Comparison of ENCODE assay signal across 25 mouse cellular contexts in the genomic region with DNA sequence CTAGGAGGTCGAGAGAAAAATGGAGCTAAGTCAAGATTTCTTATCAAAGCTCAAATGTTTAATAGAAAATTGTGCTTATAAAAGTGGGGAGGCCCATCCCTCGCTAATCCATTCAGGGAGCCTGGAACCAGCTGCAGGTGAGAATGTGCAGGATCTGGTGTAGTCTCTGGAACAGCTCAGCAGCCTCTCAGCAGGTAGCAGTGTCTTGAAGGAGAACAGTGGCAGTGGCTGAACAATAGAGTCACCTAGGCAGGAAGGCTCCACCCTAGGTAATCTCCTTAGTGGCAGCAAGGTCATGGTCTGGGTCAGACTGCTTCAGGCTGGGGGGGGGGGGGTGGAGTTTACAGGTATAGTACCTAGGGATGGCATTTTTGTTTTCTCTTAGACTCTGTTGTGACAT. TPM values are rescaled to one million over a fixed set of nuclear protein-coding genes. Genes with fewer than 3 reads are reported as not detected.
A peak's percentile ranks its signal among the peaks of the same experiment; 100 is the strongest.
DNase-seq lines count a peak whose midpoint lies in the region; ATAC-seq and TF ChIP-seq lines count a peak whose summit lies in the region.
"Had no signal": no experiment of that assay in that cellular context is flagged by ENCODE, and none has a peak within 500 bp of the region (broad histone marks: within the 10 kb centered on the region; RNA-seq: fewer than 3 reads in every experiment).

No protein-coding gene starts in this region.

- H3K4me3 ChIP-seq in ES-Bruce4 (ENCODE audit: low read depth, low read length) (no peak overlapping the region), ES-E14 (ENCODE audit: insufficient read depth in 1 of 2, low read depth in 1 of 2, low read length in 2 of 2, poor library complexity in 1 of 2, severe bottlenecking in 1 of 2) (no peak overlapping the region)
- no peak overlapping the region for H3K4me3 ChIP-seq in heart, embryonic 10.5 days
- no peak overlapping the region for H3K4me3 ChIP-seq in forebrain, embryonic 14.5 days (ENCODE audit: low read depth, low read length)
- H3K4me3 ChIP-seq: embryonic facial prominence, embryonic 10.5 days; embryonic facial prominence, embryonic 12.5 days; forebrain, embryonic 13.5 days had no signal

- in situ Hi-C loops in ES-E14 (cut with MboI; ENCODE audit: low sequenced_read_pairs in 2 of 2, unreplicated experiment in 2 of 2): no loop called here

- H3K9me3 ChIP-seq in ES-Bruce4 (replicated peaks; ENCODE audit: control insufficient read depth, insufficient read depth, low read length, poor library complexity, severe bottlenecking) (no peaks in the 10 kb centered on the region), ES-E14 (ENCODE audit: control insufficient read depth, insufficient read depth, low read depth, low read length) (no peaks in the 10 kb centered on the region)
- H3K9me3 ChIP-seq in heart, embryonic 10.5 days: no peaks in the 10 kb centered on the region
- no peaks in the 10 kb centered on the region for H3K9me3 ChIP-seq in forebrain, embryonic 14.5 days (replicated peaks; ENCODE audit: control insufficient read depth, low read length)
- H3K9me3 ChIP-seq: embryonic facial prominence, embryonic 10.5 days; embryonic facial prominence, embryonic 12.5 days; forebrain, embryonic 13.5 days had no signal

- H3K9ac ChIP-seq in ES-Bruce4 (ENCODE audit: low read depth, poor library complexity, severe bottlenecking): no peak overlapping the region
- no peak overlapping the region for H3K9ac ChIP-seq in ES-E14 (ENCODE audit: insufficient read depth, low read depth, low read length, poor library complexity, severe bottlenecking)
- H3K9ac ChIP-seq in forebrain, embryonic 14.5 days (ENCODE audit: low read length): no peak overlapping the region
- H3K9ac ChIP-seq: embryonic facial prominence, embryonic 12.5 days; forebrain, embryonic 13.5 days had no signal

- no peak overlapping the region for H3K4me2 ChIP-seq in forebrain, embryonic 14.5 days (ENCODE audit: low read length)
- H3K4me2 ChIP-seq: embryonic facial prominence, embryonic 12.5 days; forebrain, embryonic 13.5 days had no signal

- H3K27me3 ChIP-seq in ES-Bruce4 (ENCODE audit: control insufficient read depth, insufficient read depth, low read length, poor library complexity, severe bottlenecking): no peaks in the 10 kb centered on the region
- H3K27me3 ChIP-seq in heart, embryonic 10.5 days (ENCODE audit: insufficient read depth, poor library complexity, severe bottlenecking): no peaks in the 10 kb centered on the region
- no peaks in the 10 kb centered on the region for H3K27me3 ChIP-seq in forebrain, embryonic 14.5 days (replicated peaks; ENCODE audit: control insufficient read depth, insufficient read depth, low read length)
- H3K27me3 ChIP-seq: CH12.LX; embryonic facial prominence, embryonic 12.5 days; forebrain, embryonic 13.5 days had no signal

- WGBS in heart, embryonic 10.5 days: 63% methylated on average over 2 of the region's 2 CpGs
- 71% methylated on average over 2 of the region's 2 CpGs for WGBS in forebrain, embryonic 14.5 days

- H3K4me1 ChIP-seq in ES-Bruce4 (ENCODE audit: control insufficient read depth, insufficient read depth, low read length) (no peaks in the 10 kb centered on the region), ES-E14 (ENCODE audit: control insufficient read depth in 2 of 2, insufficient read depth in 2 of 2, low read length in 2 of 2, poor library complexity in 1 of 2) (no peaks in the 10 kb centered on the region)
- H3K4me1 ChIP-seq in heart, embryonic 10.5 days: no peaks in the 10 kb centered on the region
- H3K4me1 ChIP-seq in forebrain, embryonic 14.5 days (ENCODE audit: control insufficient read depth, insufficient read depth, low read length): no peaks in the 10 kb centered on the region
- H3K4me1 ChIP-seq: embryonic facial prominence, embryonic 10.5 days; embryonic facial prominence, embryonic 12.5 days; forebrain, embryonic 13.5 days had no signal

- H3K27ac ChIP-seq in ES-Bruce4 (ENCODE audit: insufficient read depth, low read length) (no peak overlapping the region), ES-E14 (ENCODE audit: insufficient read depth, low read depth, low read length, poor library complexity, severe bottlenecking) (peak overlapping the region; percentile 7; the same call in 1 of the 2 replicates)
- H3K27ac ChIP-seq in heart, embryonic 10.5 days: no peak overlapping the region
- no peak overlapping the region for H3K27ac ChIP-seq in forebrain, embryonic 14.5 days (ENCODE audit: low read depth, low read length)
- H3K27ac ChIP-seq: embryonic facial prominence, embryonic 10.5 days; embryonic facial prominence, embryonic 12.5 days; forebrain, embryonic 13.5 days had no signal

- no peak for TF ChIP-seq CTCF in ES-Bruce4 (IDR thresholded peaks at IDR 0.05; ENCODE audit: low read depth, low read length)

- ATAC-seq in forebrain, embryonic 14.5 days: no peak
- ATAC-seq: CD4-positive, CD25-positive, alpha-beta regulatory T cell, adult 4 months; forebrain, embryonic 13.5 days; forebrain, embryonic 16.5 days had no signal

- TF ChIP-seq EP300 in ES-Bruce4 (IDR thresholded peaks at IDR 0.05; ENCODE audit: insufficient read depth, low read depth, low read length): peak; percentile 81

- no peaks in the 10 kb centered on the region for H3K36me3 ChIP-seq in ES-Bruce4 (ENCODE audit: control insufficient read depth, insufficient read depth, low read length, poor library complexity, severe bottlenecking)
- no peaks in the 10 kb centered on the region for H3K36me3 ChIP-seq in ES-E14 (ENCODE audit: control insufficient read depth, insufficient read depth, low read length, poor library complexity, severe bottlenecking)
- H3K36me3 ChIP-seq in heart, embryonic 10.5 days: no peaks in the 10 kb centered on the region
- no peaks in the 10 kb centered on the region for H3K36me3 ChIP-seq in forebrain, embryonic 14.5 days (ENCODE audit: control insufficient read depth, insufficient read depth, low read length)
- H3K36me3 ChIP-seq: embryonic facial prominence, embryonic 10.5 days; embryonic facial prominence, embryonic 12.5 days had no signal

- DNase-seq in ES-E14 (ENCODE audit: low read depth, low spot score) (peak; percentile 13), ZHBTc4 (ENCODE audit: low read depth, low spot score) (peak; percentile 46)
- DNase-seq in heart, embryonic 10.5 days (ENCODE audit: low spot score): no peak
- no peak for DNase-seq in forebrain, embryonic 14.5 days (ENCODE audit: low spot score)
- DNase-seq: adrenal gland, adult 8-10 months; adrenal gland, postnatal 14 days; adrenal gland, postnatal 36 days; B cell, adult 2 months; cerebellum, adult 11-12 months; cerebellum, adult 2 months; cerebellum, adult 9-10 months; cerebellum, postnatal 10 days; cerebellum, postnatal 25 days had no signal

- no peak for TF ChIP-seq POLR2A in ES-Bruce4 (IDR thresholded peaks at IDR 0.05; ENCODE audit: insufficient read depth, low read length)

TF ChIP-seq in ES-E14, 5 proteins besides CTCF, POLR2A, EP300 and RAD21:
- TF ChIP-seq ZNF384 (IDR thresholded peaks at IDR 0.05; ENCODE audit: low read depth, low read length) (no peak), MAFK (IDR thresholded peaks at IDR 0.05; ENCODE audit: insufficient read depth, low read depth, low read length) (no peak), HCFC1 (IDR thresholded peaks at IDR 0.05; ENCODE audit: borderline replicate concordance, insufficient read depth, low read length) (no peak), ZC3H11A (IDR thresholded peaks at IDR 0.05; ENCODE audit: borderline replicate concordance, low read depth, low read length) (no peak), CHD2 (IDR thresholded peaks at IDR 0.05; ENCODE audit: low read depth, low read length) (no peak)

RNA-seq across cellular contexts. Expression of gene Vmn1r29, which starts 9.1 kb away (rescaled TPM):
- not detected in 2 replicates for polyA plus RNA-seq in ES-Bruce4 (2011; ENCODE audit: insufficient read depth, insufficient read length, low read depth, missing spikeins)
- not detected in 2 replicates for total RNA-seq in ES-E14 (2012; rRNA removed)
- polyA plus RNA-seq in heart, embryonic 10.5 days (2016; fragmentation: Nextera tagmentation; extraction: Ambion mirVana): not detected in 2 replicates
- polyA plus RNA-seq in forebrain, embryonic 14.5 days (2014; fragmentation: Nextera tagmentation; extraction: Ambion mirVana): not detected in 2 replicates
- total RNA-seq: adrenal gland, adult 18-20 months; adrenal gland, adult 8-10 months; adrenal gland, postnatal 14 days; adrenal gland, postnatal 36 days; CH12.LX; MEL had no signal
- polyA plus RNA-seq: CD4-positive, CD25-positive, alpha-beta regulatory T cell, adult 4 months; cerebellum, adult 2 months; cortical plate, adult 2 months; embryonic facial prominence, embryonic 10.5 days; embryonic facial prominence, embryonic 12.5 days; embryonic facial prominence, embryonic 14.5 days; forebrain, embryonic 11.5 days; forebrain, embryonic 13.5 days; forebrain, embryonic 16.5 days had no signal

RNA-seq across cellular contexts. Expression of gene Vmn1r28, which starts 30.4 kb away (rescaled TPM):
- not detected in 2 replicates for polyA plus RNA-seq in ES-Bruce4 (2011; ENCODE audit: insufficient read depth, insufficient read length, low read depth, missing spikeins)
- not detected in 2 replicates for total RNA-seq in ES-E14 (2012; rRNA removed)
- polyA plus RNA-seq in heart, embryonic 10.5 days (2016; fragmentation: Nextera tagmentation; extraction: Ambion mirVana): not detected in 2 replicates
- not detected in 2 replicates for polyA plus RNA-seq in forebrain, embryonic 14.5 days (2014; fragmentation: Nextera tagmentation; extraction: Ambion mirVana)
- total RNA-seq: adrenal gland, adult 18-20 months; adrenal gland, adult 8-10 months; adrenal gland, postnatal 14 days; adrenal gland, postnatal 36 days; CH12.LX; MEL had no signal
- polyA plus RNA-seq: cerebellum, adult 2 months; cortical plate, adult 2 months; embryonic facial prominence, embryonic 10.5 days; embryonic facial prominence, embryonic 12.5 days; embryonic facial prominence, embryonic 14.5 days; forebrain, embryonic 11.5 days; forebrain, embryonic 13.5 days; forebrain, embryonic 16.5 days had no signal

Comparison
In these comparisons a context has a peak if more than half of its experiments do, and no peak if none do; other contexts are left out.
1. DNase-seq: peak in ES-E14 (single experiment) and ZHBTc4 (single experiment); none in heart, embryonic 10.5 days (single experiment) and forebrain, embryonic 14.5 days (single experiment).